Mouse (Mus musculus) adrenal gland, adult (tissue): ENCODE measurements at regions not wholly inside any gene's neighbourhood (a gene's known extent, or its start where the extent isn't known, plus 50 kb on each side); places are given as distances from the start of the nearest gene placed in this dataset.
A peak's percentile ranks its signal among the peaks of the same experiment; 100 is the strongest.
"Not testable (repeated sequence)": the region's sequence is repeated elsewhere in the genome, so short reads cannot be mapped to it uniquely, and the experiment has no call there.

Source experiments
- DNase-seq, 2 experiments: peaks; one replicate each; pipeline ENCODE4 v3.0.0; 2022 to 2023; ENCODE audit warnings: low spot score in 1 of 2; ENCODE audit not compliant: inconsistent age in 2 of 2

DNA sequence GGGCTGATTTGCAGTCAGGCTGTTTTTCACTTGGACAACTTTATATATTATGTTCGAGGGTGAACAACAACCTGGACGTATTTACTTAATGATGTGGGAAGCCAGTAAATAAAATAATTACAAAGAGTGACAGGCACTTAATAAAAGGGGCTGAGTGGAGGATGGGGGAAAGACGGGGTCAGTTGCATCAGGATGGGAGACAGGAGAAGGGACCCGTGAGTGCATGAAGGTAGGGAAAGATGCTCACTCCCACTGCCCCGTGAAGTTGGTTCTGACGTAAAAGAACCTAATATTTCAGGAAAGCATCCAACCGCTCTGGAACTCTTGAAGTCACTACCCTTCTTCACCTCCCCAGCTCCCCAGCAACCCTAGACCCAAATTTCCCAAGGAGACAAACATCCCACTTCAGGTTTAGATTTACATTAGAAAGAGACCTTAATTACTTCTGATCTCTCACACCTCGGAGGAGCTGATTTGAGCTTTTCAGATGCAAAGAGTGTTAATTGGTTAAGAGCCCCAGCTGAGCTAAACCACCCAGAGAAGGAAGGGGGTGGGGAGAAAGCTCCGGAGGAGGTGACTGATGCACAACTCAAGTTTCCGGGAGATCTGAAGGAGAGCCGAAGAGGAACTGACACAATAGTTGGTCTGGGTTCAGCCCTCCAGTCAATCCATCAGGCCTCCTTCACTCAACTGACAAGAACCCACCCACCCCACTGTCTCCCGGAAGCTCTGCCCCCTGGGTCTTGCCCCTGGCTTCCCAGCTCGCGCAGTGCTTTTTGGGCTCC, 121.9 kb upstream of the Shb start:
- no peak for DNase-seq

DNA sequence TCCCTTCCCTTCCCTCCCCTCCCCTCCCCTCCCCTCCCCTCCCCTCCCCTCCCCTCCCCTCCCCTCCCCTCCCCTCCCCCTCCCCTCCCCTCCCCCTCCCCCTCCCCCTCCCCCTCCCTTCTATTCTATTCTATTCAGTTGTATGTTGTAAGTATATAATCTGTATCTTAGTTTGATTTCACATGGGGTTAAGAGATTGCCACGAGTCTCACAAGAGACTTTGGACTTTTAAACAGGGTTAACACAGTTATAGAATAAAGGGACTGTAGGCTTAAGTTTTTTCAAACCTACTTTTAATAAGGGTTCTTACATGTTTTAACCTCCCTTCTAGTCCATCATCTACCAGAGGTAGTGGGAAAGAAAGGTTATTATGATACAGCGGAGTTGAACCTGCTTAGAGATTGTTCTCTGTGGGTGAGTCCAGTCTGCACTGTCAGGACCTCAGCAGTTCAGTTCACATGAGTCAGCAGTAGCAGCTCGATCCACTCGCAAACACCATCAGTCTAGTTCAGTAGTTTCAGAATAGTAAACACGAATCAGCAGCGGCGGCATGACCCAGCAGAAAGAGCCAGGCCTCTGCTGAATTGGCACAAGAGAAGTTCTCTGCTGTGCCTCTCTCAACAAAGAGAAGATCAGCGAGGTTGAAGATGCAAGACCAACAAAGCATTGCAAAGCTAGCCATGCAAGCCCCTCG, 116.8 kb upstream of the Shb start:
- no peak for DNase-seq

- no peak for DNase-seq
These were observed 115.2 kb upstream of the Shb start for GRCm38 (mm10) chr4:45647514-45647913.

DNA sequence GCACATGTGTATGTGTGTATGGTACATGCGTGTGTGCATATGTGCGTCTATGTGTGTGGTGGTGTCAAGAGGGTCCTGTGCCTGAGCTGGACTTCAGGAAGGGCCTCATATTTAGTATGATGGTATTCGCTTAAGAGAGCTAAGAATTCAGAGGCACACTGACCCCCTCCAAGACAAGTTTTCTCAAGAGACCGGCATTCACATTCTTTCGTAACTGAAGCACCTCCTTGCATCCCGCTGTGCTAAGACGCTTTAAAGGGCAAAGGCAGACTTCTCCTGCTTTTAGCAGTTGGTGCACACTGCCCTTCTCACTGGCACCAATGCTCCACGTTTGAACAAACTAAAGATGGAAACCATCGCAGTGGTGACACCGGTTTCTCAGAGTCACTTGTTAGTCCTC, 110.3 kb upstream of the Shb start:
- no peak for DNase-seq

DNA sequence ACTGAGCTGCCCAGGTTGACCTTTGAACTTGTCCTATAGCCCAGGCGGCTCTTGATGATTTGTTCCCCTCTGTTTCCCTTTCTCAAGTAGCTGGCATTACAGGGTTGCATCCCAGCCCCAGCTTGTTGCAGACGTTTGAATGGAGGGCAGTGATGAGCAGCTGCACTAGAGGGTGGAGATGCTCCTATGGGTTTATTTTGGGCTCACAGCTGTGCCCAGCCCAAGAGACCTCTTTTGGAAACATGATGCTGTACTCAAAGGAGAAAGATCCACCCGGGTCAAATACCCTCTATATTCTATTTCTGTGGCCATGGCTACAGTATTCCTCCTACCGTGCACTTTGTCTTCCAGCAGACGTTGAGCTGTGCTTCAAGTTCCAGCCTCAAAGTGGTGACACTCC, 109.0 kb upstream of the Shb start:
- no peak for DNase-seq

GRCm38 (mm10) chr4:45640713-45641112, 108.4 kb upstream of the Shb start:
- no peak for DNase-seq

- no peak for DNase-seq
These were observed 107.2 kb upstream of the Shb start for GRCm38 (mm10) chr4:45639397-45640034.

DNA sequence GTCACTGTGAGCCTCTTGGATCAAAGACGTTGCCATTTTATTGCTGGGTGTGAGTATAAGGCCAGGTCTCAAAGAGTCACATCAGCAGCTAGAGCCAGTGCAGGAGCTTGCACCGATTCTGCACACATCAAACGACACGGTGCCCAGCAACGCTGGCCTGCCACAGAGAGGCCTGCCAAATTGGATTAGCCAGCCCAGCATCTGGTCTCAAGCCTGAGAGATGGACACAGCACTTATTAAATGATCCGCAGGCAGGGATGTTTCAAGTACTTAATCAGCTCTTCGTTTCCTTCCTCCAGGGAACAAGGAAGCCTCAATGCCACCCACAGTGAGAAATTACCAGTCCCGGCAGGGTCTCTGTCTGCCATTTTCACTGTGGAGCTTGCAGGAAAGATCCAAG, 106.1 kb upstream of the Shb start:
- no peak for DNase-seq

GRCm38 (mm10) chr4:45631276-45632045, 99.2 kb upstream of the Shb start:
- DNase-seq, result no peak

GRCm38 (mm10) chr4:45625633-45626032, 93.4 kb upstream of the Shb start:
- DNase-seq, result no peak

- no peak for DNase-seq
These were observed 89.7 kb upstream of the Shb start for GRCm38 (mm10) chr4:45622017-45622416.

DNA sequence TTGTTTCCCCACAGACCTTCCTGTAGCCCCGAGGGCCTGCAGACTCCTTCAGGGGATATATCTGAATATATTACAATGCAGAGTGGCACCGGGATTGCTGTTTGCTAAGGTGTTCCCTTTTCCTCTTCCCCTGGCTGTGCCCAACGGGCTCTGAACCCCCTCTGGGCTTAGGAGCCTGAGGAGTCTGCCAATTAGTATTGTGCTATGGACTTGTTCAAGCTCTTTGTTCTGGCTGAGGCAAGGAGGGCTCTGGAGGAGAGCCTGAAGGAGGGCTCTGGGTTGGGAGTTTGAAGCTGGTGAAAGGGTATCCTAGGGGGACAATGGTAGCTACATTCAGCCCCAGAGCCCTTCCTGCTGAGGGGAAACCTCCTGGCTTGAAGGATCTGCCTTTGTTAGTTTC, 84.9 kb upstream of the Shb start:
- DNase-seq, result no peak

DNA sequence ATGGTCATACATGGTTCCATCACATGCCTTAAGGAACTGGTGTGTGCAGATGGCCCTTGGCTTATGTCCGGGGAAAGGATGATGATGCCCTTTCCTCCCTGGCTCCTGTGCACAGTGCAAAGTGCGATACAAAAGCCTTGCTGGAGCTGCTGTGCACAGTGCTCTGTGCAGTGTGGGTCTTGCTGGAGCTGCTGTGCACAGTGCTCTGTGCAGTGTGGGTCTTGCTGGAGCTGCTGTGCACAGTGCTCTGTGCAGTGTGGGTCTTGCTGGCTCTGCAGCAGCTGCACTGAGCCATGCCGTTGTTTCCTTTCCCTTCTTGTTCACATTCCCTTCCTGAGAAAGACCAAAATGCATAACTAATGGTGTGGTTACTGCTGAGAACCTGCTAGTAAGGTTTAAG, 81.2 kb upstream of the Shb start:
- DNase-seq, result not testable (repeated sequence)

DNA sequence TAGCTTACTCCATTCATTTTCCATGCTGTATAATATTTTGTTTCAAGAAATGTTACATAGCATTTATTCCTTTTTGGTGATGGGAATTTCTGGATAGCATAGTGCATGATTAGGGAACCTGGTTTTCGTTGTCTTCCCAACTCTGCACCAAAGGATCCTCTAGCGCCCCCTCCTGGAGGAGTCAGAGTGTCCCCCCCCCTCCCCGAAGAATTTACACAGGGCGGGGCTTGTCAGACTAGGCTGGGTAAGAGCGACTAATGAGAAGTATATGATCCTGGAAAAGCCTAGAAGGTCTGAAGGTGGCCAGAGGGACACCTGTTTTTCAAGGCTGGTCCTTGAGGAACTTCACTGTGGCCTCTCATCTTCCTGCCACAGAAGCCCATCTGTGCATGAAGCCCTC, 79.9 kb upstream of the Shb start:
- peak; percentile 48 to 86 for DNase-seq

GRCm38 (mm10) chr4:45610937-45611336, 78.7 kb upstream of the Shb start:
- no peak for DNase-seq

- peak; percentile 63 to 72 for DNase-seq
These were observed 74.3 kb upstream of the Shb start for GRCm38 (mm10) chr4:45606578-45606977.

- peak; percentile 51 to 62 for DNase-seq
These were observed 73.4 kb upstream of the Shb start for GRCm38 (mm10) chr4:45605681-45606080.

DNA sequence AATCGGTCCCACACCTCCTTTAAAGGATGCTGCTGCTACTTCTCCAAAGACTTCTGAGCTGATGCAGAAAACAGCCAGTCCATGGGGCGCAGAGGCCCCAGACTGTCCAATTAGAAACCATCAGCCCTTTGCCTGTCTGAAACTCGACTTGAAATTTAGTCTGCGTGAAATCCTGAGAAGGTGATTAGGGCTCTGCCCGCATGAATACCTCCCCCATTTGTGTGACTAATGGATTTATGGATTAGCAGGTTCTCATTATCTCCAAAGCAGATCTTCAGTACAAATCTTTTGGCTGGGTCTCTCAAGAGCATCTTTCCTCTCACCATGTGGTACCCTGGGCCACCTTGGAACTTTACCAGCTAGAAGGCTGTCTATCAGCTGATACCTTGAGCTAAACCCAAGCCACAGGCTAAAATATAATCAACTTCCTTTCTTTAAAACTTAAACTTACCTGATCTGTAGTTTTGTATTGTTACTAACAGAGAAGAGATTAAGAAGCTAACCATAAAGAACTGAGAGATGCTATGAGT, 72.1 kb upstream of the Shb start:
- DNase-seq, result no peak

DNA sequence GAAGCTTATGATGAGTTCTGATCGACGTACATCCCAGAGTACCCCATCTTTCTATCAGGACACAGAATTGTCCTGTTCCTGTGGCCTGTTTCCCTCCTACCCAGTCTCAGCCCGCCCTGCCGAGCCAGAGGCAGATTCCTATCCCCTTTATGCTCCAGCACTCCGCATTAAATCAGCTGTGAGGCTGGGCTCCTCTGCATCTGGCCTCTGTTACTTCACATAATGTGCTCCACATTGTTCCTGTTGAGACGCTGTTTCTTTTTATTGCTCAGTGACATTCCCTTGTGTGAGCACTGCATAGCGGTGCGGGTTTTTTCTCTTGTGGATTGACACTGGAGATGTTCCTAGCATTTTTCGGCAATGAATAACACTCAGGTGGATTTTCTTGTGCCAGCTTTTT, 68.2 kb upstream of the Shb start:
- no peak for DNase-seq

- no peak for DNase-seq
These were observed 61.2 kb upstream of the Shb start for GRCm38 (mm10) chr4:45593435-45593991.

GRCm38 (mm10) chr4:45592766-45593165, 60.5 kb upstream of the Shb start:
- DNase-seq, result no peak
